Mouse (Mus musculus) urinary bladder, adult 2 months (tissue): ENCODE measurements around the gene Ccdc159. TPM values are rescaled to one million over a fixed set of nuclear protein-coding genes. Genes with fewer than 3 reads are reported as not detected.

Experiments
- DNase-seq: peaks from one replicate; pipeline ENCODE4 v3.0.0; 2022; ENCODE audit warnings: low spot score
- polyA plus RNA-seq: library from polyadenylated mRNA; depleted of rRNA; stranded (reverse); fragments of >200 nt; gene quantifications from 2 replicates; pipeline ENCODE4 v1.2.3, GENCODE M21; 2012; rRNA removed

Ccdc159 gene
- 8.8 and 9.4 TPM in 2 replicates for polyA plus RNA-seq

DNA sequence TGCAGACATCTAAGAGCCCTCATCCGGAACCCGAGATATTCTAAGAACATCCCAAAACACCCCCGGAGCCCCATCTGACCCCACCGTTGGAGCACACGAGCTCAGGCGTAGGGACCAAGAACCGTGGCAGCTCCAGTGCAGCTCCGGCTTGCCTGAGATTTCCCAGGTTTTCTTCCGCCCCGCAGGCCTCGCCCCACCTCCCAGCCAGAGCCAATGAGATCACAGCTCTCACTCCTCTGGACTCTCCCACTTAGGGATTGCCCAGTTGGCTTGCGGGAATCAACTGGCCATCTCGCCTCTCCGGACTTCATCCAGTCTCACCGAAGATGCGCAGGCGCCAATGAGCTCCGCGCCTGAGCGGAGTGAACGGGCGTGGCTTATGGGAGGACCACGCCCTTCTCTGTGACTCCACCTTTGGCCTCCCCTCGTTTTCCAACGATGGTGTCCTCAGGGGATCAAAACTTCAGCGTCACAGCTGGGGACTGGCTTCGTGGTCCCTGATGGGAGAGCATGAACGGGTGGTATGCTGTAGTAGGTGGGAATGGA lies at the start of gene Ccdc159, which contains the start of gene Tmem205:
Gene Ccdc159, plus strand, starts transcription at position 264 of the 546 bp plus-strand sequence.
Gene Tmem205, minus strand, starts transcription at position 349 of the 546 bp plus-strand sequence.
- DNase-seq: peak; percentile 81

- no peak for DNase-seq
Measured at GRCm38 (mm10) chr9:21889229-21889628, 38.0 kb upstream of the Ccdc159 start.

DNA sequence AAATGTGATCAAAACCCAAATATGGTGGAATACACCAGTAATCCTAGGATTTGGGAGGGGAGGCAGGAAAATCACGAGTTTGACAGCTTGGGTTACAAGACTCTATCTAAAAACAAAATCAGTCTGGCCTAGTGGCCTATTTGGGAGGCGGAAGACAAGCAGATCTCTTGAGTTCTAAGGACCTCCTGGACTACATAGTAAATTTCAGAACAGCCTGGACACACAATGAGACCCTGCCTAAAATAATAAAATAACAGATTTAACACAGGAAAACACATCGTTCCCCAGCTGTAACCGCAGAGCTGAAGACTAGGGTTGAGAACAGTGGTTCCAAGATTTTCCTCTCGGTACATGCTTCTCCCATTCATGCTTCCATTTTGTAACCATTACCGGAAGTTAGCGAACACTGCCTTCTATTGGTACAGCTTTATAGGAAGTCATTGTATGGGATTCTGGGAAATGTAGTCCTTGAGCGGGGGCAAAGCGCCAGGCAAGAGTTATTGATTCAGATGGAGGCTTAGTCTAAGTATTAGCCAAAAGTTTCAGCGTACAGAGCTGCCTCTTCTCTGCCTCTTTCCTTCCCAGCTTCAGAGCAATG lies 25.9 kb upstream of the Ccdc159 start:
- DNase-seq: no peak

DNA sequence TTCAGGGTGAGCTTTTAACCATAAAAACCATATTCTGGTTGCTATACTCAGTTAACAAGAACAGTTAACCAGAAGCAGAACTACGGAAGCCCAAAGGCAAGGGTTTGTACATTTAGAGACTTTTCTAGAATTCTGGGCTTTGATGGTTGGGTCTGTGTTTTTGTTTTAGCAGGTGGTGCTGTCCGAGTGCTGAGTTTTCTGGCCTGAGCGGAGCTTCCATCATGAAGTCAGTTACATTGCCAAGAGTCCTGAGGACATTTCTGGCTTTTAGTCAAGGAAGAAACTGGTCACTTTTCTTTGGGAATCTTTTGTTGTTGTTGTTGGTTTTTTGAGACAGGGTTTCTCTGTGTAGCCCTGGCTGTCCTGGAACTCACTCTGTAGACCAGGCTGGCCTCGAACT lies 23.2 kb upstream of the Ccdc159 start:
- no peak for DNase-seq

DNA sequence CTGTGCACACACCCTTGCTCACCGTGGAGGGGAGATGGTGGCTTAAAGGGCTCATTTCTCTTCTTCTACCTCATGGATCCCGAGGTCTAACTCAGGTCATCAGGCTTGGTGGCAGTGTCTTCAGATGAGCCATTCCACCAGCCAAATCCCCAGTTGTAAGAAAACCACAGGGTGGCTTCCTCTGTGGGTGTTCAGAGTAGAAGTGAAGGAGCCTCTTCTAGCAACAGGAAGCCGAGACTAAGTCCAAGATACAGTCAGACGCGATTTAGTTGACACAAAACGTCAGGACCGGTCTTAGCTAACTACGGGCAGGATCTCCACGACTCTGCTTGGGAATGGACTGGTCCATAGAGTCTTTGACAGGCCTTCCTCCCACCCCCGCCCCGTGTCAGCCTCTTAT lies 19.1 kb upstream of the Ccdc159 start:
- no peak for DNase-seq

GRCm38 (mm10) chr9:21909474-21910223 lies 17.6 kb upstream of the Ccdc159 start:
- no peak for DNase-seq

DNA sequence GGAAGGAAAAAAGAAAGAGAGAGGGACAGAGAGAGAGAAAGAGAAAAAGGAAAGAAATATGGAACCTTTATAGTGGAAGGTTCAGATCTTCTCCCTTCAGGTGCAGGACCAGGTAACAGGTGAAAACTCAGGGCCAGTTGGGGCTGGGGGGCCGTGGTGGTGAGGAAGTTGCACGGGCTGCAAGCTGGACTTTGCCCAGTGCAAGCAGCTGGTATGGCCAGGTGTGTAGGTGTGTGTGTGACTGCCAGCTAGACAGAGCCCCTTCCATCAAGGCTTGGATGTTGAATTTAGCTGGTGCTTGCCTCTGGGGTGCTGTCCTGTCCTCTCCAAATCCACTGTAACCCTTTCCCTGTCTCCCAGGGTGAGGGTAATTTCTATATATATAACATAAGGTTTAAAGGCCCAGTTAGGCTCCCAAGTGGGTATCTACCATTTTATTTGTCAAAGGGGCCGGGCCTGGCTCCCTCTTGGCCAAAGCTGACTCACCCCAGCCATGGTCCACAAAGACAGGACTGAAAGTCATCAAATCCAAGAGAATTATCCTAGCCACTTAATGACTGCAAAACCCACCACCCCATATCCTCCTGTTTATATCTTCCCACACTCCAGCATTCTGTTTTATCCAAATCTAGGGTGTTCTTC lies 10.3 kb upstream of the Ccdc159 start:
- no peak for DNase-seq

DNA sequence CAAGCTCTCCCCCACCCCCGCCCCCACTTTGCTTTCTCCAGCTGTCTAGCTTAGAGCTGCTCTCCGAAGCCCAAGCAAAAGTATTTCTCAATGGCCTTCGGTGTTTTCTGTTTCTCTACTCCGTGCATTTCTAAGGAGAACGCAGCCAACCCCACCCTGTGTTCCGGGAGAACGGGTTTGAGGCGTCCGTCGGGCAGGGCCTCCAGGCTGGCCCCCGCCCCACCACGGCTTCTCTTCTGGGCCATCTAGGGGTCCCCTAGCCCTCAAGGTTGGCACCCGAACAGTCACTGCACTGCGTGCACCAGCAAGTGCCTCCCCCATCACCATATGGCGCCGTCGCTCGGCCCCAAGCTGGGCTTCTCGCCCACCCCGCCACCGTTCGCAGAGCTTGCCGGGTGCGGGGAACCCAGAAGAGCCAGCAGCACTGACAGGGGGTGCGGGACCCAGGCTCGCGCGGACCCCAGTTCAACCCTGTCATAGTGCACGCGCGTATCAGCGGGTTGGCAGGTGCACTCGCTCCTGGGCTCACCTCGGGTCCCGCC lies 9.7 kb upstream of the Ccdc159 start:
- peak; percentile 45 for DNase-seq

DNA sequence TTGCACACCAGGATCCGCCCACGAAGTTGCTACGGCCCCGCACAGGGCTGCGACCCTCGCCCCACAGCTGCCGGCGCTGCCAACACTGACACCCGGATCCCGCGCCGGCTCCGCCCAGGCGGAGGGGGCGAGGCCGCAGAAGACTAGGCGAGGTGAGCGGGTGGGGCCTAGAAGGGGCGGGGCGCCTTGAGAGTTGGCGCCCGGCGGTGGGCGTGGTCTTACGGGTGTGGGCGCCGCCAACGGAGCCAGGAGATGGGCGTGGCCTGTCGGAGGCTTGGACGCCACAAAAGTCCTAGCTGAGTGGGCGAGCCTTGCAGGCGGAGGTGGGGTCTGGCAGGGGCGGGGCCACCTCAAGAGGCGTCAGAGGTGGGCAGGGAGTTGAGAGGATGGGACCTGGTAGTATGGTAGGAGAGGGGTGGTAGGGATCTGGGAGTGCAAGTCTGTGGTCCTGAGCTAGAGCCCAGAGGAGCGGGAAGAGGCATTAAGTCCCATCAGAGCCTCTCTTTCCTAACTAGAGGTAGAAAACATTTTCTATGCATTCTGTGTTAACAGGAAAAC lies 9.2 kb upstream of the Ccdc159 start, which contains the start of gene Rab3d:
Gene Rab3d, minus strand, starts transcription at position 158 of the 558 bp plus-strand sequence.
- DNase-seq: peak; percentile 85

DNA sequence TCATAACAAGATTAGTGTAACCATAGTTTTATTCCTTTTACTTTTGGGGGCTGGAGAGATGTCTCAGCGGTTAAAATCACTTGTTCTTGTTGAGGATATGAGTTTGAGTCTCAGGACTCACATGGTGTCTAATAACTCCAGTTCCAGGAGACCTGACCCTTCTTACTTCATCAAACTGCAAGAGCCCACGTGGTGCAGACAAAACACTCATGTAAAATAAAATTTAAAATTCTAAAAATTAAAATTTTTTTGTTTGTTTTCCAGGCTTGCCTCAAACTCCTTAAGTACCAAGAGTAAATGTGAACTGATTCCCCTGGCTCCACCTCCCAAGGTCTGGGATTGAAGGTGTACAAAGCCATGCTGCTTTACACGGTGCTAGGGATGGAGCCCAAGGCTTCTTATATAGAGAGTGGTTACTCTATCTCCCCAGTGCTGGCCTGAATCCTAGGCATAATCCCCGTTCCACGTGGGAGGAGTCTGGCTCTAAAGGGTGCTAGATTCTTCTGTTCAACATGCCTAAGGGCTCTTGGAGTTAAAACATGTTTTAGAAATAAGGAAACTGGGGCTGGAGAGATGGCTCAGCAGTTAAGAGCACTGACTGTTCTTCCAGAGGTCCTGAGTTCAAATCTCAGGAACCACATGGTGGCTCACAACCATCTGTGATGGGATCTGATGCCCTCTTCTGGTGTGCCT lies 8.4 kb upstream of the Ccdc159 start:
- no peak for DNase-seq

DNA sequence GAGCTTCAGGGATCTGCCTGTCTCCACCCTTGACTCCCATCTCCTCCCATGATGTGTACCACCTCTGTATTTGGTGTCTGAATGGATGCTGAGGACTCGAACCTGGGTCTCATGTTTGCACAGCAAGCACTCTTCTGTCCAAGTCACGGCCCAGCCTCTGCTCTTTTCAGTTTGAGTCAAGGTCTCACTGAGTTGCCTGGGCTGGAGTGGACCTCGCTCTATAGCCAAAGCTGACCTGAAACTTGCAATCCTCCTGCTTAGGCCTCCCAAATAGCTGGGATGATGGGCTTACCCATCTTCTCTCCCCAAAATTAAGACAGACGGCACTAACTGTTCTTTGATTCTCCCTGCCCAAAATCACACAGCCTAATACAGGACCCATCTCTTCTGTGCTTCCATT lies 4.2 kb upstream of the Ccdc159 start:
- no peak for DNase-seq

DNA sequence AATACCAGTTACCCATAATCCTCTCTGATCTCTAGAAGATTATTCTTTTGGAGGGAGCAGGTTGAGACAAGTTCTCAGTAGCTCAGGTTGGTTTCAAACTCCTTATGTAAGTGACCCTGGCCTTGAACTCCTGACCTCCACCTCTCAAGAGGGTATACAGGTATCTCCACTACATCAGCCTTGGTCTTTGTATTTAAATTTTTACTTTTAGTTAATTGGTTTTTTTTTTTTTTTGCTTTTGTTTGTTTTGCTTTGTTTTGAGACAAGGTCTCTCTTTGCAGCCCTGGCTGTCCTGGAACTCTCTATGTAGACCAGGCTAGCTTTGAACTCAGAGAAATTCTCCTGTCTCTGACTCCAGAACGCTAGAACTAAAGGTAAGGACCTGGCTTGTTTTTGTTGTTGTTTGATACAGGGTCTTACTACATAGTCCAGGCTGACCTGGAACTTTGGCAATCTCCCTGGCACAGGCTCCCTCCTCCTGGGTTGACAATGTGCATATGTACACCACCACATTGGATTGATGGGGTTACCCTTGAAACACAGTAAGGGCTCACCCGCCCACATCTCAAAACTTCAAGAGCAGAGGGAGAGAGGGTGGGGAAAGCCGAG lies 3.7 kb upstream of the Ccdc159 start:
- DNase-seq: no peak

- peak; percentile 75 for DNase-seq
Measured at GRCm38 (mm10) chr9:21924099-21924493, 3.2 kb upstream of the Ccdc159 start.

- no peak for DNase-seq
Measured at GRCm38 (mm10) chr9:21925034-21925433, 2.2 kb upstream of the Ccdc159 start.

DNA sequence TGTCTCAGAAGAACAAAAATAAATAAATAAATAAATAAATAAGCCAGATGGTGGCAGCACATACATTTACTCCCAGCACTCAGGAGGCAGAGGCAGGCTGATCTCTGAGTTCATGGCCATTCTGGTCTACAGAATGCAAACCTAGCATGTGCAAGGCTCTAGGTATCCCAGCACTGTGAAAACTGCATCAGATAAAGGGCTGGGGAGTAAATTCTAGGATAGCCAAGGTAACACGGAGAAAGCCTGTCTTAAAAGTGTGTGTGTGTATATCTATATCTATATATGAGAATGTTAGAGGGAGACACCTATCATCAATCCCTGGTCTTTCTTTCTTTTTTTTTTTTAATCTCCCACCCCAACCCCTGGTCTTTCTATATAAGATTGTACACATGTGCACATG lies 1.8 kb upstream of the Ccdc159 start:
- DNase-seq: no peak

GRCm38 (mm10) chr9:21926155-21926554 lies 1.1 kb upstream of the Ccdc159 start:
- DNase-seq: no peak

DNA sequence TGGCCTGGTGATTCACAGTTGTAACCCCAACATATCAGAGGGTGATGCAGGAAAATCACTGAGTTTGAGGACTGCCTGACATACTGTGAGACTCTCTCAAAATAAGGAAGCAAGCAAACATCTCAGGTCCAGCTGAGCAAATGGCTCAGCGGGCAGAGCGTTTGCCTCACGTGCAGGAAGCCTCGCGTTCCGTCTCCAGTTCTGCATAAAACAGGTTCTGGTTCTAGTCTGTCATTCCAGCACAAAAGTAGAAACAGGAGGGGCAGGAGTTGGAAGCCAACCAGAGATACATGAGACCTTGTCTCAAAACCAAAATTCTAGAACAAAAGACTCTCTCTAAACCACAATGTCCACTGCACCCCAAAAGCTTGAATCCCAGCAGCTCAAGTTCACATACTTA lies 487 bp upstream of the Ccdc159 start:
- no peak for DNase-seq

GRCm38 (mm10) chr9:21929208-21929607 lies 1.9 kb downstream of the Ccdc159 start:
- DNase-seq: no peak

- DNase-seq: no peak
Measured at GRCm38 (mm10) chr9:21932006-21932405, 4.7 kb downstream of the Ccdc159 start.

DNA sequence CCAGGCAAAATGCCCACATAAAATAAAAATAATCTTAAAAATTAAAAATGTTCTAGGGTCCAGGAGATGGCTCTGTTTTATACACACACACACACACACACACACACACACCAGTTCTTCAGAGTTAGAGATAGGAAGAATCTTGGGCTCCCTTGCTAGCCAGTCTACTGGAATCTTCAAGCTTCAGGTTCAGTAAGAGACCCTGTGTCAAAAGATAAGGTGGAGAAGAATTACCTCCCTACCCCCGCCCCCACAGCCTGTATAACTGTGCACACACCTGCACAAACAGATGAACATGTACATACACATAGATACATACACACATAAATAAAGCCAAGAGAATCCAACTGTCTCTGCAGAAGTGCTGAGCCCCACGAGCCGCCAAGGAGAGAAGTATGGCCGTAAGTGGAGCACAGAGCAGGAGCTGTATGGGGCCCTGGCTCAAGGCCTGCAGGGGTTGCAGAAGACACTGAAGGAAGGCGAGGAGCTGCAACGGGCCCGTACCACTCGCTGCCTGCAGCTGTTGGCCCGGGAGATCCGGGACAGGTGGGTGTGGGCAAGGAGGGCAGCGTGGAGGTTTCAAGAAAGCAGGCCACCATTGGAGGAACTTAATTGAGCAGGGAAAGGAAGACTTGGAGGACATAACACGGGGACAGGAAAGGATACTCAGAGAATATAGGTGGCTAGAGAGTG lies 5.3 kb downstream of the Ccdc159 start:
- DNase-seq: no peak
